Mouse (Mus musculus) ES-CJ7 (cell line): ENCODE measurements around the gene Gm14435.
"Not testable (repeated sequence)": the region's sequence is repeated elsewhere in the genome, so short reads cannot be mapped to it uniquely, and the experiment has no call there.

Source experiments
- DNase-seq: peaks from one replicate; pipeline ENCODE4 v3.0.0; 2011; ENCODE audit warnings: low read depth, low spot score

Gene Gm14435

DNA sequence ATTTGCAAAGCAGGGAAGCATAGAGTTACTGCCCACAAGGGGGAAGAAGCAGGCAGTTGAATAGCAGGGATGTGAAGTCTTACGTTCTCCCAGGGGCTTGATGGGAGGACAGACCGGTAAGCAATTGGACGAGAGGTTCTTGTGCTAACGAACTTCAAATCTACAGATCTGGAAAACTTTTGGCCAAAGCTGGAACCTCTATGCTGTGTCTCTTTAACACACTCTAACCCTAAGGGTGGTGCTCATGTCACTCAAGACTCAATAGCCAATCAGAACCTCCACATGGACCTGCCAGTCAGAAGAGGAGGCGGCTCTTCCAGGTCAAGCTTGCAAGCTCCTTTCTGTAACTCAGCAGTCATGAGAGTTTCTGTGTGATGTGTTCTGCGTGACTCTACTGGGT lies at the start of gene Gm14435:
TSS of gene Gm14435 (plus strand) at position 301 of the 400 bp plus-strand sequence.
- not testable (repeated sequence) for DNase-seq
